Mouse (Mus musculus): ENCODE data around the gene Tmcc3. TPM values are rescaled to one million over a fixed set of nuclear protein-coding genes. Genes with fewer than 3 reads are reported as not detected.

Tmcc3 gene
- polyA plus RNA-seq, 1 experiment from 2014 or later: 7.5 TPM

- H3K4me3 ChIP-seq: no peak overlapping the region
- ATAC-seq (replicated peaks): no peak
- no peaks in the 10 kb centered on the region for H3K9me3 ChIP-seq
- no peak overlapping the region for H3K27ac ChIP-seq (replicated peaks)
- no peak overlapping the region for H3K4me2 ChIP-seq (replicated peaks)
- no peaks in the 10 kb centered on the region for H3K27me3 ChIP-seq
- no peaks in the 10 kb centered on the region for H3K36me3 ChIP-seq
- no peak overlapping the region for H3K9ac ChIP-seq (replicated peaks)
- no peaks in the 10 kb centered on the region for H3K4me1 ChIP-seq
- 75% methylated on average over 7 of the region's 7 CpGs for WGBS
These were observed 240.3 kb downstream of the Tmcc3 start for GRCm38 (mm10) chr10:94551924-94552523.

GRCm38 (mm10) chr10:94555394-94555793 lies 243.6 kb downstream of the Tmcc3 start:
- H3K27me3 ChIP-seq: no peaks in the 10 kb centered on the region
- no peaks in the 10 kb centered on the region for H3K36me3 ChIP-seq
- H3K9ac ChIP-seq (replicated peaks): no peak overlapping the region
- no peak for ATAC-seq (replicated peaks)
- H3K9me3 ChIP-seq: no peaks in the 10 kb centered on the region
- 85% methylated on average over 2 of the region's 2 CpGs for WGBS
- H3K4me2 ChIP-seq (replicated peaks): no peak overlapping the region
- H3K27ac ChIP-seq (replicated peaks): no peak overlapping the region
- no peak overlapping the region for H3K4me3 ChIP-seq
- no peaks in the 10 kb centered on the region for H3K4me1 ChIP-seq

- Histone ChIP-seq H3K27me3 (no peaks in the 10 kb centered on the region), H3K9me3 (no peaks in the 10 kb centered on the region), H3K36me3 (no peaks in the 10 kb centered on the region), H3K4me1 (no peaks in the 10 kb centered on the region), H3K27ac (replicated peaks) (no peak overlapping the region), H3K4me2 (replicated peaks) (no peak overlapping the region), H3K9ac (replicated peaks) (no peak overlapping the region), H3K4me3 (no peak overlapping the region)
- 79% methylated on average over 6 of the region's 6 CpGs for WGBS
- ATAC-seq (replicated peaks): no peak
These were observed 245.8 kb downstream of the Tmcc3 start for GRCm38 (mm10) chr10:94557428-94558149.

- Histone ChIP-seq H3K4me2 (replicated peaks) (no peak overlapping the region), H3K27me3 (no peaks in the 10 kb centered on the region), H3K4me3 (no peak overlapping the region), H3K9me3 (no peaks in the 10 kb centered on the region), H3K27ac (replicated peaks) (no peak overlapping the region), H3K4me1 (no peaks in the 10 kb centered on the region), H3K9ac (replicated peaks) (no peak overlapping the region), H3K36me3 (no peaks in the 10 kb centered on the region)
- WGBS: 76% methylated on average over 7 of the region's 7 CpGs
- no peak for ATAC-seq (replicated peaks)
These were observed 247.1 kb downstream of the Tmcc3 start for GRCm38 (mm10) chr10:94558826-94559225.

GRCm38 (mm10) chr10:94561351-94561750 lies 249.6 kb downstream of the Tmcc3 start:
- H3K36me3 ChIP-seq: no peaks in the 10 kb centered on the region
- no peaks in the 10 kb centered on the region for H3K4me1 ChIP-seq
- H3K4me3 ChIP-seq: no peak overlapping the region
- no peak overlapping the region for H3K4me2 ChIP-seq (replicated peaks)
- no peaks in the 10 kb centered on the region for H3K27me3 ChIP-seq
- H3K9ac ChIP-seq (replicated peaks): no peak overlapping the region
- no peak overlapping the region for H3K27ac ChIP-seq (replicated peaks)
- no peak for ATAC-seq (replicated peaks)
- WGBS: 60% methylated on average over 7 of the region's 7 CpGs
- no peaks in the 10 kb centered on the region for H3K9me3 ChIP-seq

- H3K36me3 ChIP-seq: no peaks in the 10 kb centered on the region
- no peaks in the 10 kb centered on the region for H3K9me3 ChIP-seq
- no peak overlapping the region for H3K9ac ChIP-seq (replicated peaks)
- no peak overlapping the region for H3K4me3 ChIP-seq
- H3K27me3 ChIP-seq: no peaks in the 10 kb centered on the region
- no peak overlapping the region for H3K4me2 ChIP-seq (replicated peaks)
- no peaks in the 10 kb centered on the region for H3K4me1 ChIP-seq
- ATAC-seq (replicated peaks): 0 out of 2 replicates have a peak, but pooled peaks have one; percentile 23
- no peak overlapping the region for H3K27ac ChIP-seq (replicated peaks)
- WGBS: 34% methylated on average over 1 of the region's 1 CpGs
These were observed 250.4 kb downstream of the Tmcc3 start for GRCm38 (mm10) chr10:94562188-94562587.

- Histone ChIP-seq H3K27me3 (no peaks in the 10 kb centered on the region), H3K4me3 (no peak overlapping the region), H3K4me2 (replicated peaks) (no peak overlapping the region), H3K9ac (replicated peaks) (no peak overlapping the region), H3K9me3 (no peaks in the 10 kb centered on the region), H3K4me1 (0 out of 2 replicates have a peak, but pooled peaks cover 2% of the 10 kb centered on the region), H3K27ac (replicated peaks) (no peak overlapping the region), H3K36me3 (no peaks in the 10 kb centered on the region)
- WGBS: 92% methylated on average over 3 of the region's 3 CpGs
- no peak for ATAC-seq (replicated peaks)
These were observed 251.2 kb downstream of the Tmcc3 start for GRCm38 (mm10) chr10:94562991-94563390.

- 68% methylated on average over 7 of the region's 7 CpGs for WGBS
These were observed 253.9 kb downstream of the Tmcc3 start for GRCm38 (mm10) chr10:94565410-94566221.

GRCm38 (mm10) chr10:94566222-94566868 lies 254.6 kb downstream of the Tmcc3 start:
- no peak overlapping the region for H3K4me2 ChIP-seq (replicated peaks)
- H3K27ac ChIP-seq (replicated peaks): no peak overlapping the region
- H3K9ac ChIP-seq (replicated peaks): no peak overlapping the region
- no peaks in the 10 kb centered on the region for H3K27me3 ChIP-seq
- no peak for ATAC-seq (replicated peaks)
- no peak overlapping the region for H3K4me3 ChIP-seq
- 0 out of 2 replicates have a peak, but pooled peaks cover 2% of the 10 kb centered on the region for H3K4me1 ChIP-seq
- 58% methylated on average over 21 of the region's 21 CpGs for WGBS
- H3K9me3 ChIP-seq: no peaks in the 10 kb centered on the region
- H3K36me3 ChIP-seq: no peaks in the 10 kb centered on the region

More at GRCm38 (mm10) chr10:94565410-94566221, 253.9 kb downstream of the Tmcc3 start:
- Histone ChIP-seq H3K27ac (replicated peaks) (no peak overlapping the region), H3K36me3 (no peaks in the 10 kb centered on the region), H3K27me3 (no peaks in the 10 kb centered on the region), H3K4me3 (no peak overlapping the region), H3K4me2 (replicated peaks) (no peak overlapping the region), H3K4me1 (0 out of 2 replicates have a peak, but pooled peaks cover 2% of the 10 kb centered on the region), H3K9me3 (no peaks in the 10 kb centered on the region), H3K9ac (replicated peaks) (no peak overlapping the region)
- no peak for ATAC-seq (replicated peaks)

GRCm38 (mm10) chr10:94567251-94567650 lies 255.5 kb downstream of the Tmcc3 start:
- no peaks in the 10 kb centered on the region for H3K36me3 ChIP-seq
- H3K9me3 ChIP-seq: no peaks in the 10 kb centered on the region
- 0 out of 2 replicates have a peak, but pooled peaks cover 2% of the 10 kb centered on the region for H3K4me1 ChIP-seq
- 96% methylated on average over 6 of the region's 6 CpGs for WGBS
- H3K27me3 ChIP-seq: no peaks in the 10 kb centered on the region
- no peak overlapping the region for H3K27ac ChIP-seq (replicated peaks)
- H3K4me3 ChIP-seq: no peak overlapping the region
- H3K9ac ChIP-seq (replicated peaks): no peak overlapping the region
- ATAC-seq (replicated peaks): no peak
- no peak overlapping the region for H3K4me2 ChIP-seq (replicated peaks)

- H3K9ac ChIP-seq (replicated peaks): no peak overlapping the region
- H3K4me1 ChIP-seq: 0 out of 2 replicates have a peak, but pooled peaks cover 2% of the 10 kb centered on the region
- no peak overlapping the region for H3K4me3 ChIP-seq
- ATAC-seq (replicated peaks): no peak
- H3K36me3 ChIP-seq: no peaks in the 10 kb centered on the region
- no peak overlapping the region for H3K27ac ChIP-seq (replicated peaks)
- no peaks in the 10 kb centered on the region for H3K9me3 ChIP-seq
- H3K27me3 ChIP-seq: no peaks in the 10 kb centered on the region
- 67% methylated on average over 14 of the region's 14 CpGs for WGBS
- no peak overlapping the region for H3K4me2 ChIP-seq (replicated peaks)
These were observed 256.2 kb downstream of the Tmcc3 start for GRCm38 (mm10) chr10:94567915-94568314.
